Mouse (Mus musculus) lung, postnatal 0 days (tissue): ENCODE results near the gene Hepacam. TPM values are rescaled to one million over a fixed set of nuclear protein-coding genes. Genes with fewer than 3 reads are reported as not detected.

Experiments used
- ATAC-seq: fragments of 200-750 bp; cut with Nextera tagmentation; 2 replicates; pipeline ENCODE4 v1.8.0; 2017; ENCODE audit warnings: moderate library complexity
- DNase-seq: peaks from one replicate; pipeline ENCODE4 v3.0.0-alpha.2; 2016; ENCODE audit warnings: low spot score
- H3K27ac ChIP-seq: fragments of 300-500 bp; sonication (generic); 2 replicates; pipeline ENCODE4 v1.5.1; 2014; ENCODE audit warnings: antibody characterized with exemption, mild to moderate bottlenecking, low read length, mixed read lengths
- H3K27me3 ChIP-seq: fragments of 300-500 bp; sonication (generic); replicated peaks from 2 replicates; pipeline ENCODE4 v1.6.1; 2014; ENCODE audit warnings: low read length, mixed read lengths; ENCODE audit not compliant: insufficient read depth
- H3K36me3 ChIP-seq: fragments of 300-500 bp; sonication (generic); 2 replicates; pipeline ENCODE4 v1.6.1; 2014; ENCODE audit warnings: low read length, mixed read lengths; ENCODE audit not compliant: insufficient read depth
- H3K4me1 ChIP-seq: fragments of 300-500 bp; sonication (generic); 2 replicates; pipeline ENCODE4 v1.6.1; 2014; ENCODE audit warnings: antibody characterized with exemption, low read depth, low read length, mixed read lengths; ENCODE audit not compliant: insufficient read depth
- H3K4me2 ChIP-seq: fragments of 300-500 bp; sonication (generic); replicated peaks from 2 replicates; pipeline ENCODE4 v1.6.1; 2014; ENCODE audit warnings: low read depth, mild to moderate bottlenecking, low read length, moderate library complexity, mixed read lengths
- H3K4me3 ChIP-seq: fragments of 300-500 bp; sonication (generic); 2 replicates; pipeline ENCODE4 v1.5.1; 2014; ENCODE audit warnings: low read depth, low read length
- H3K9ac ChIP-seq: fragments of 300-500 bp; sonication (generic); replicated peaks from 2 replicates; pipeline ENCODE4 v1.6.1; 2014; ENCODE audit warnings: low read depth, mild to moderate bottlenecking
- H3K9me3 ChIP-seq: fragments of 300-500 bp; sonication (generic); 2 replicates; pipeline ENCODE4 v1.6.1; 2016; ENCODE audit warnings: low read length, mixed read lengths
- CTCF ChIP-seq: IDR thresholded peaks from 2 replicates; pipeline ENCODE4 v1.5.1; 2016; ENCODE audit warnings: antibody characterized with exemption, mild to moderate bottlenecking
- EP300 ChIP-seq: IDR thresholded peaks from 2 replicates; pipeline ENCODE4 v1.6.1; 2016; ENCODE audit warnings: antibody characterized with exemption, mild to moderate bottlenecking, control low read depth
- WGBS: fragments of 180-500 bp; shearing (Covaris S2); extraction: QIAGEN DNeasy Blood & Tissue Kit; methylation state at CpG from one replicate; pipeline ENCODE4 v1.1.7; 2014; 5-methylcytosine and 5-hydroxymethylcytosine counted together
- polyA plus RNA-seq: library from polyadenylated mRNA; unstranded; fragments of >200 nt; fragmentation: Nextera tagmentation; extraction: Ambion mirVana; gene quantifications from 2 replicates; pipeline ENCODE4 v1.2.1, GENCODE M21; 2015

Gene Hepacam
- polyA plus RNA-seq, 1 experiment from 2014 or later: 1.2 TPM

- Histone ChIP-seq H3K36me3 (no peaks in the 10 kb centered on the region), H3K27me3 (no peaks in the 10 kb centered on the region), H3K4me2 (no peak overlapping the region), H3K4me3 (no peak overlapping the region), H3K9ac (no peak overlapping the region), H3K4me1 (peaks cover 3% of the 10 kb centered on the region; the same call in 1 of the 2 replicates), H3K9me3 (no peaks in the 10 kb centered on the region), H3K27ac (no peak overlapping the region)
- 59% methylated on average over 7 of the region's 7 CpGs for WGBS
- no peak; the same call in 1 of the 2 replicates for ATAC-seq
- no peak for DNase-seq
- no peak for TF ChIP-seq EP300
- TF ChIP-seq CTCF: no peak
These were observed 4.2 kb downstream of the Hepacam start for GRCm38 (mm10) chr9:37371232-37371801.

- H3K4me3 ChIP-seq: no peak overlapping the region
- no peaks in the 10 kb centered on the region for H3K9me3 ChIP-seq
- WGBS: 80% methylated on average over 5 of the region's 5 CpGs
- no peak for TF ChIP-seq CTCF
- no peak for TF ChIP-seq EP300
- peak; percentile 65 for DNase-seq
- H3K4me2 ChIP-seq: no peak overlapping the region
- no peaks in the 10 kb centered on the region for H3K4me1 ChIP-seq
- no peak overlapping the region for H3K27ac ChIP-seq
- no peaks in the 10 kb centered on the region for H3K36me3 ChIP-seq
- no peaks in the 10 kb centered on the region for H3K27me3 ChIP-seq
- H3K9ac ChIP-seq: no peak overlapping the region
- no peak for ATAC-seq
These were observed 8.6 kb downstream of the Hepacam start for GRCm38 (mm10) chr9:37375718-37376117.

- ATAC-seq: no peak
- Histone ChIP-seq H3K4me3 (no peak overlapping the region), H3K4me2 (no peak overlapping the region), H3K4me1 (no peaks in the 10 kb centered on the region; the same call in 1 of the 2 replicates), H3K9ac (no peak overlapping the region), H3K36me3 (no peaks in the 10 kb centered on the region), H3K27ac (no peak overlapping the region), H3K9me3 (no peaks in the 10 kb centered on the region), H3K27me3 (no peaks in the 10 kb centered on the region)
- DNase-seq: no peak
- 94% methylated on average over 6 of the region's 6 CpGs for WGBS
- no peak for TF ChIP-seq EP300
- no peak for TF ChIP-seq CTCF
These were observed 16.0 kb downstream of the Hepacam start for GRCm38 (mm10) chr9:37383161-37383560.

- ATAC-seq (peak; percentile 91), DNase-seq (peak; percentile 68)
- peak overlapping the region; percentile 81 for H3K4me2 ChIP-seq
- H3K9ac ChIP-seq: peak overlapping the region; percentile 50
- TF ChIP-seq EP300: no peak
- TF ChIP-seq CTCF: peak; percentile 68
- 6% methylated on average over 54 of the region's 54 CpGs for WGBS
- H3K4me3 ChIP-seq: peak overlapping the region; percentile 46
- peak overlapping the region; percentile 43; the same call in 1 of the 2 replicates for H3K27ac ChIP-seq
- H3K27me3 ChIP-seq: no peaks in the 10 kb centered on the region
- H3K36me3 ChIP-seq: no peaks in the 10 kb centered on the region
- H3K4me1 ChIP-seq: no peaks in the 10 kb centered on the region; the same call in 1 of the 2 replicates
- no peaks in the 10 kb centered on the region for H3K9me3 ChIP-seq
These were observed 17.4 kb downstream of the Hepacam start for GRCm38 (mm10) chr9:37384284-37385182.

GRCm38 (mm10) chr9:37390891-37391290 lies 23.7 kb downstream of the Hepacam start:
- no peaks in the 10 kb centered on the region for H3K9me3 ChIP-seq
- H3K4me2 ChIP-seq: no peak overlapping the region
- DNase-seq (no peak), ATAC-seq (no peak)
- no peaks in the 10 kb centered on the region for H3K36me3 ChIP-seq
- TF ChIP-seq EP300 (no peak), CTCF (no peak)
- H3K27me3 ChIP-seq: no peaks in the 10 kb centered on the region
- H3K4me3 ChIP-seq: no peak overlapping the region
- H3K9ac ChIP-seq: no peak overlapping the region
- H3K27ac ChIP-seq: no peak overlapping the region
- no peaks in the 10 kb centered on the region for H3K4me1 ChIP-seq
- 57% methylated on average over 2 of the region's 2 CpGs for WGBS

- no peak for DNase-seq
- no peak for ATAC-seq
- Histone ChIP-seq H3K27ac (no peak overlapping the region), H3K4me1 (no peaks in the 10 kb centered on the region), H3K27me3 (no peaks in the 10 kb centered on the region), H3K36me3 (no peaks in the 10 kb centered on the region), H3K4me2 (no peak overlapping the region), H3K9ac (no peak overlapping the region), H3K9me3 (no peaks in the 10 kb centered on the region), H3K4me3 (no peak overlapping the region)
- TF ChIP-seq EP300: no peak
- TF ChIP-seq CTCF: no peak
- WGBS: 77% methylated on average over 2 of the region's 2 CpGs
These were observed 24.9 kb downstream of the Hepacam start for GRCm38 (mm10) chr9:37392071-37392470.
